Mouse (Mus musculus): Measurements from ENCODE around the gene Muc3a. TPM values are rescaled to one million over a fixed set of nuclear protein-coding genes. Genes with fewer than 3 reads are reported as not detected.

Gene Muc3a
- 1 to 10 TPM; 3.7 to 4.0 TPM for total RNA-seq (2021)
- long read RNA-seq, experiment 1, result 0 reads
- long read RNA-seq, experiment 2, partial matches to known transcripts, result 1 of 1 reads
- long read RNA-seq, experiment 2, other reads (novel, unspliced or antisense), result 0 of 1 reads

- DNase-seq (ENCODE audit: low spot score in 2 of 2), result no peak
- intact Hi-C loops (cut with DNase I), result no loop called here
Observed at GRCm38 (mm10) chr5:137212289-137212688, at the start of gene Muc3a. TSS of gene Muc3a (minus strand) at chr5:137212389.

- intact Hi-C loops (cut with DNase I), result no loop called here
- DNase-seq (ENCODE audit: low spot score in 2 of 2), result no peak
Observed at GRCm38 (mm10) chr5:137211114-137211829, 917 bp downstream of the Muc3a start.

GRCm38 (mm10) chr5:137210689-137211088 is 1.5 kb downstream of the Muc3a start:
- intact Hi-C loops (cut with DNase I), result no loop called here
- DNase-seq (ENCODE audit: low spot score in 2 of 2), result no peak

GRCm38 (mm10) chr5:137205301-137205700 is 6.9 kb downstream of the Muc3a start:
- no peak for DNase-seq (ENCODE audit: low spot score in 2 of 2)

GRCm38 (mm10) chr5:137194488-137195120 is 17.6 kb downstream of the Muc3a start:
- intact Hi-C loops (cut with DNase I), result no loop called here
- DNase-seq (ENCODE audit: low spot score in 2 of 2), result no peak

More at GRCm38 (mm10) chr5:137205301-137205700, 6.9 kb downstream of the Muc3a start:
- intact Hi-C loops (cut with DNase I), result no loop called here

- intact Hi-C loops (cut with DNase I), result no loop called here
- no peak for DNase-seq (ENCODE audit: low spot score in 2 of 2)
Observed at GRCm38 (mm10) chr5:137193279-137193952, 18.8 kb downstream of the Muc3a start.

- intact Hi-C loops (cut with DNase I), result no loop called here
- no peak for DNase-seq (ENCODE audit: low spot score in 2 of 2)
Observed at GRCm38 (mm10) chr5:137189326-137189725, 22.9 kb downstream of the Muc3a start.

- peak in 1 of 2 experiments; percentile 59 for DNase-seq (ENCODE audit: low spot score in 2 of 2)
- intact Hi-C loops (cut with DNase I), result no loop called here
Observed at GRCm38 (mm10) chr5:137185362-137185761, 26.8 kb downstream of the Muc3a start.

- peak in 1 of 2 experiments; percentile 55 for DNase-seq (ENCODE audit: low spot score in 2 of 2)
- intact Hi-C loops (cut with DNase I), result no loop called here
Observed at GRCm38 (mm10) chr5:137179646-137180374, 32.4 kb downstream of the Muc3a start.

GRCm38 (mm10) chr5:137173967-137174366 is 38.2 kb downstream of the Muc3a start:
- intact Hi-C loops (cut with DNase I), result no loop called here
- no peak for DNase-seq (ENCODE audit: low spot score in 2 of 2)

GRCm38 (mm10) chr5:137172591-137172990 is 39.6 kb downstream of the Muc3a start:
- intact Hi-C loops (cut with DNase I), result no loop called here
- DNase-seq (ENCODE audit: low spot score in 2 of 2), result no peak

- intact Hi-C loops (cut with DNase I), result no loop called here
- DNase-seq (ENCODE audit: low spot score in 2 of 2), result no peak
Observed at GRCm38 (mm10) chr5:137171478-137171877, 40.7 kb downstream of the Muc3a start.

GRCm38 (mm10) chr5:137170836-137171380 is 41.3 kb downstream of the Muc3a start:
- no peak for DNase-seq (ENCODE audit: low spot score in 2 of 2)
- intact Hi-C loops (cut with DNase I), result no loop called here

- intact Hi-C loops (cut with DNase I), result no loop called here
- DNase-seq (ENCODE audit: low spot score in 2 of 2), result no peak
Observed at GRCm38 (mm10) chr5:137167539-137167938, 44.6 kb downstream of the Muc3a start.

- intact Hi-C loops (cut with DNase I), result no loop called here
- no peak for DNase-seq (ENCODE audit: low spot score in 2 of 2)
Observed at GRCm38 (mm10) chr5:137166012-137166411, 46.2 kb downstream of the Muc3a start.

GRCm38 (mm10) chr5:137161853-137162252 is 50.3 kb downstream of the Muc3a start:
- no peak for DNase-seq (ENCODE audit: low spot score in 2 of 2)
- intact Hi-C loops (cut with DNase I), result no loop called here

GRCm38 (mm10) chr5:137159461-137159860 is 52.7 kb downstream of the Muc3a start:
- peak; percentile 32 to 42 for DNase-seq (ENCODE audit: low spot score in 2 of 2)
- intact Hi-C loops (cut with DNase I), result no loop called here
